Comparison of ENCODE assay signal across 8 mouse cellular contexts in the genomic region with DNA sequence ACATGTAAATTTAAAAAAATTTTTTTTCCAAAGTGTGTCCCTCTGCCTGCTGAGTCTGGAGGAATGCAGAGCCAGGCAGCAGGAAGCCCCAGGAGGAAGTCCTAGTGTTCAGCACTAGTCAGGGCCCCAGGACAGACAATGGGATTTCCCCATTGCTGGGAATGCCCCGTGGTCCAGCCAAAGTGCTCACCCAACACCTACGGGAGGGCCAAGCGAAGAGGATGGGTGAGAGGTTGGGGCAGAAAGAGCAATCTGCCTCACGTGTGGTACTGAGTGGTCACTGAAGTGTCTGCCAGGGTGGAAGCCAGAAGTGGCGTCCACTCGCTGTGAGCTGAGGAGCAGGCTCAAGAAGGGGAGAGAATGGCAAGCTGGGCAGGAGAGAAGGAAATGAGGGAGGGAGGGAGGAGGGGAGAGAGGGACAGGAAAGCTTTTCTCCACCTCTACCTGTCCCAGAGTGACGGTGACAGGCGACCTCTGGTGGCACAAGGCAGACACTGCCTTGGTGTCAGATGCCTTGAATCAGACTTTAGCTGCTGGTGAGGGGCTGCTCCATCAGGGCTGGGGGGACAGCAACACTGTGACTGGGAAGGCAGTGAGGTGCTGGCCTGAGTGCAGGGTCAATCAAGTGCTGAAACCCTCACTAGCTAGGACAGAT. TPM values are rescaled to one million over a fixed set of nuclear protein-coding genes. Genes with fewer than 3 reads are reported as not detected.
DNase-seq lines count a peak whose midpoint lies in the region; ATAC-seq and TF ChIP-seq lines count a peak whose summit lies in the region.

No protein-coding gene starts in this region.

- no peaks in the 10 kb centered on the region for H3K9me3 ChIP-seq in forebrain, embryonic 16.5 days (ENCODE audit: control insufficient read depth, low read length)
- no peaks in the 10 kb centered on the region for H3K9me3 ChIP-seq in midbrain, embryonic 12.5 days

- peak; percentile 83 for TF ChIP-seq CTCF in heart, adult 2 months (IDR thresholded peaks at IDR 0.05)

- no peaks in the 10 kb centered on the region for H3K36me3 ChIP-seq in heart, adult 2 months (ENCODE audit: control insufficient read depth, insufficient read depth, low read length)
- H3K36me3 ChIP-seq in forebrain, embryonic 16.5 days (ENCODE audit: control insufficient read depth, insufficient read depth): peaks cover 10% of the 10 kb centered on the region; the same call in 1 of the 2 replicates
- H3K36me3 ChIP-seq in midbrain, embryonic 12.5 days: peaks cover 20% of the 10 kb centered on the region
- peaks cover 6% of the 10 kb centered on the region; the same call in 1 of the 2 replicates for H3K36me3 ChIP-seq in splenic B cell, adult 2 months (ENCODE audit: control insufficient read depth, insufficient read depth, low read length, poor library complexity, severe bottlenecking)

- 13% methylated on average over 8 of the region's 8 CpGs for WGBS in heart, adult 2 months
- 22% methylated on average over 8 of the region's 8 CpGs for WGBS in forebrain, embryonic 16.5 days
- WGBS in midbrain, embryonic 12.5 days: 33% methylated on average over 8 of the region's 8 CpGs

- TF ChIP-seq EP300 in heart, adult 2 months (IDR thresholded peaks at IDR 0.05; ENCODE audit: insufficient read depth, low read depth, low read length): 0 out of 2 replicates have a peak, but pooled peaks have one; percentile 38

- H3K79me2 ChIP-seq in heart, adult 2 months (replicated peaks; ENCODE audit: control insufficient read depth, insufficient read depth, low read length): no peaks in the 10 kb centered on the region

- peak; percentile 69 for ATAC-seq in forebrain, embryonic 16.5 days
- ATAC-seq in midbrain, embryonic 12.5 days (ENCODE audit: low FRiP score, low read depth): peak; percentile 27; the same call in 1 of the 2 replicates

- peaks cover 3% of the 10 kb centered on the region for H3K4me1 ChIP-seq in heart, adult 2 months (ENCODE audit: control insufficient read depth, insufficient read depth, low read length)
- peaks cover 14% of the 10 kb centered on the region for H3K4me1 ChIP-seq in forebrain, embryonic 16.5 days (replicated peaks; ENCODE audit: control insufficient read depth, insufficient read depth, low read length)
- peaks cover 13% of the 10 kb centered on the region for H3K4me1 ChIP-seq in midbrain, embryonic 12.5 days

- no peak overlapping the region for H3K4me2 ChIP-seq in forebrain, embryonic 16.5 days (ENCODE audit: low read length)
- no peak overlapping the region for H3K4me2 ChIP-seq in midbrain, embryonic 12.5 days (replicated peaks)

- no peak overlapping the region for H3K4me3 ChIP-seq in heart, adult 2 months
- H3K4me3 ChIP-seq in forebrain, embryonic 16.5 days (replicated peaks; ENCODE audit: low read length): no peak overlapping the region
- H3K4me3 ChIP-seq in midbrain, embryonic 12.5 days: no peak overlapping the region

- H3K27me3 ChIP-seq in heart, adult 2 months (ENCODE audit: control insufficient read depth, insufficient read depth, low read length): no peaks in the 10 kb centered on the region
- H3K27me3 ChIP-seq in forebrain, embryonic 16.5 days (replicated peaks; ENCODE audit: control insufficient read depth, insufficient read depth, low read length): no peaks in the 10 kb centered on the region
- H3K27me3 ChIP-seq in midbrain, embryonic 12.5 days: no peaks in the 10 kb centered on the region
- H3K27me3 ChIP-seq in splenic B cell, adult 2 months (ENCODE audit: control insufficient read depth, insufficient read depth, low read length, poor library complexity, severe bottlenecking): no peaks in the 10 kb centered on the region

- DNase-seq in heart, adult 2 months: peak; percentile 31 to 50
- no peak for DNase-seq in heart, postnatal 25 days (ENCODE audit: low spot score)
- peak; percentile 47 for DNase-seq in cerebellum, adult 11 months
- peak; percentile 66 for DNase-seq in induced T-regulatory cell, adult 2 months (ENCODE audit: low read depth)
- peak; percentile 45 to 50 for DNase-seq in left cerebral cortex, postnatal 36 days (ENCODE audit: low spot score in 2 of 2)
- peak; percentile 61 for DNase-seq in splenic B cell, adult 2 months (ENCODE audit: low read depth, low spot score)

- no peak overlapping the region for H3K9ac ChIP-seq in heart, adult 2 months (ENCODE audit: low read depth, low read length)
- no peak overlapping the region for H3K9ac ChIP-seq in forebrain, embryonic 16.5 days (replicated peaks; ENCODE audit: low read depth, low read length)
- no peak overlapping the region for H3K9ac ChIP-seq in midbrain, embryonic 12.5 days (replicated peaks)

- TF ChIP-seq POLR2A in heart, adult 2 months (IDR thresholded peaks at IDR 0.05; ENCODE audit: insufficient read depth, low read depth, low read length): no peak

- H3K27ac ChIP-seq in heart, adult 2 months: no peak overlapping the region
- H3K27ac ChIP-seq in forebrain, embryonic 16.5 days (ENCODE audit: low read length): no peak overlapping the region
- H3K27ac ChIP-seq in midbrain, embryonic 12.5 days (replicated peaks): no peak overlapping the region

- intact Hi-C loops in heart, adult 2 months (cut with DNase I): loop anchor here (2.0 to 5.0 kb wide), 3 partner anchors 96 to 415 kb away; no protein-coding TSS in a partner anchor
- intact Hi-C loops in heart, postnatal 25 days (cut with DNase I): loop anchor here (1.0 to 5.0 kb wide), 3 partner anchors 96 to 415 kb away; no protein-coding TSS in a partner anchor
- intact Hi-C loops in left cerebral cortex, postnatal 36 days (cut with DNase I): loop anchor here (1.0 to 10.0 kb wide), 2 partner anchors 96 to 412 kb away; no protein-coding TSS in a partner anchor

RNA-seq across cellular contexts. Expression of gene Trp53rka, which starts 6.1 kb away (rescaled TPM):
- 1 to 10 TPM; 8.8 to 9.2 TPM for total RNA-seq in heart, adult 2 months (2021)
- polyA plus RNA-seq in heart, adult 2 months (2012; rRNA removed): 10.9 and 14.4 TPM in 2 replicates
- total RNA-seq in heart, postnatal 25 days (2021): 10 to 100 TPM in 1 of 2 experiments, 1 to 10 TPM in 1; 9.6 to 10.8 TPM
- 44.7 and 44.8 TPM in 2 replicates for polyA plus RNA-seq in forebrain, embryonic 16.5 days (2015; fragmentation: Nextera tagmentation; extraction: Ambion mirVana)
- 10 to 100 TPM; 17.5 to 22.8 TPM for total RNA-seq in left cerebral cortex, postnatal 36 days (2021)
- polyA plus RNA-seq in midbrain, embryonic 12.5 days (2016; fragmentation: Nextera tagmentation; extraction: Ambion mirVana): 50.6 and 53.2 TPM in 2 replicates

RNA-seq across cellular contexts. Expression of gene Slc13a3, which starts 14.0 kb away (rescaled TPM):
- total RNA-seq in heart, adult 2 months (2021): under 1 TPM; 0.31 to 0.68 TPM
- 0.29 and 0.35 TPM in 2 replicates for polyA plus RNA-seq in heart, adult 2 months (2012; rRNA removed)
- under 1 TPM; 0.20 to 0.52 TPM for total RNA-seq in heart, postnatal 25 days (2021)
- 6.5 and 9.7 TPM in 2 replicates for polyA plus RNA-seq in forebrain, embryonic 16.5 days (2015; fragmentation: Nextera tagmentation; extraction: Ambion mirVana)
- 10 to 100 TPM; 14.1 to 17.0 TPM for total RNA-seq in left cerebral cortex, postnatal 36 days (2021)
- polyA plus RNA-seq in midbrain, embryonic 12.5 days (2016; fragmentation: Nextera tagmentation; extraction: Ambion mirVana): 2.4 and 2.6 TPM in 2 replicates

RNA-seq across cellular contexts. Expression of gene Slc2a10, which starts 16.6 kb away (rescaled TPM):
- total RNA-seq in heart, adult 2 months (2021): 1 to 10 TPM; 5.0 to 5.8 TPM
- 3.8 and 4.4 TPM in 2 replicates for polyA plus RNA-seq in heart, adult 2 months (2012; rRNA removed)
- total RNA-seq in heart, postnatal 25 days (2021): 1 to 10 TPM; 4.1 to 4.2 TPM
- 2.5 and 2.8 TPM in 2 replicates for polyA plus RNA-seq in forebrain, embryonic 16.5 days (2015; fragmentation: Nextera tagmentation; extraction: Ambion mirVana)
- under 1 TPM; 0.54 to 0.88 TPM for total RNA-seq in left cerebral cortex, postnatal 36 days (2021)
- polyA plus RNA-seq in midbrain, embryonic 12.5 days (2016; fragmentation: Nextera tagmentation; extraction: Ambion mirVana): 4.4 and 4.6 TPM in 2 replicates

Comparison
In these comparisons a context has a peak if more than half of its experiments do, and no peak if none do; other contexts are left out.
1. RNA of gene Slc13a3, which starts 14.0 kb away (total RNA-seq): 14.1 to 17.0 TPM in left cerebral cortex, postnatal 36 days; 0.31 to 0.68 TPM in heart, adult 2 months and 0.20 to 0.52 TPM in heart, postnatal 25 days; every median in the first group is over 4 times any median in the second.